Mouse (Mus musculus) CH12.LX (cell line): Measurements from ENCODE around the gene Ttll11.

ENCODE experiments used
- CHD2 ChIP-seq: IDR thresholded peaks from 2 replicates; pipeline ENCODE4 v1.6.1; 2011; ENCODE audit warnings: low read length, improper control_type of control experiment
- CTCF ChIP-seq, 2 experiments: IDR thresholded peaks in 1 of 2; conservative IDR thresholded peaks in 1 of 2; 2 replicates each; pipeline ENCODE4 v1.5.1; 2011 to 2012; ENCODE audit warnings: low read depth in 2 of 2, low read length in 2 of 2, improper control_type of control experiment in 1 of 2, inconsistent platforms in 1 of 2, mild to moderate bottlenecking in 1 of 2, moderate library complexity in 1 of 2
- ELF1 ChIP-seq: IDR thresholded peaks from 2 replicates; pipeline ENCODE4 v1.6.1; 2014; ENCODE audit warnings: low read depth, mild to moderate bottlenecking, inconsistent platforms, low read length, improper control_type of control experiment
- EP300 ChIP-seq: IDR thresholded peaks from 2 replicates; pipeline ENCODE4 v1.6.1; 2011; ENCODE audit warnings: low read length, improper control_type of control experiment
- HCFC1 ChIP-seq: IDR thresholded peaks from 2 replicates; pipeline ENCODE4 v1.6.1; 2012; ENCODE audit warnings: low read depth, mild to moderate bottlenecking, inconsistent platforms, low read length, improper control_type of control experiment
- JUN ChIP-seq: IDR thresholded peaks from 2 replicates; pipeline ENCODE4 v1.6.1; 2011; ENCODE audit warnings: low read depth, mild to moderate bottlenecking, low read length, improper control_type of control experiment, moderate library complexity; ENCODE audit not compliant: insufficient read depth
- KAT2A ChIP-seq: IDR thresholded peaks from 2 replicates; pipeline ENCODE4 v1.6.1; 2012; ENCODE audit warnings: low read length, improper control_type of control experiment, inconsistent platforms; ENCODE audit not compliant: insufficient replicate concordance
- MAFK ChIP-seq: IDR thresholded peaks from 2 replicates; pipeline ENCODE4 v1.6.1; 2011; ENCODE audit warnings: low read length, improper control_type of control experiment; ENCODE audit not compliant: insufficient replicate concordance
- POLR2A ChIP-seq: IDR thresholded peaks from 2 replicates; pipeline ENCODE4 v1.6.1; 2011; ENCODE audit warnings: low read depth, mild to moderate bottlenecking, improper control_type of control experiment, low read length
- RAD21 ChIP-seq: IDR thresholded peaks from 2 replicates; pipeline ENCODE4 v1.6.1; 2011; ENCODE audit warnings: low read depth, mild to moderate bottlenecking, low read length, improper control_type of control experiment, moderate library complexity
- SIN3A ChIP-seq: IDR thresholded peaks from 2 replicates; pipeline ENCODE4 v1.6.1; 2012; ENCODE audit warnings: low read length, improper control_type of control experiment, inconsistent platforms
- ZKSCAN1 ChIP-seq: IDR thresholded peaks from 2 replicates; pipeline ENCODE4 v1.6.1; 2012; ENCODE audit warnings: low read depth, inconsistent platforms, low read length, improper control_type of control experiment, borderline replicate concordance
- ZNF384 ChIP-seq: IDR thresholded peaks from 2 replicates; pipeline ENCODE4 v1.6.1; 2012; ENCODE audit warnings: low read depth, low read length, improper control_type of control experiment, inconsistent platforms

- no peak for TF ChIP-seq HCFC1
- TF ChIP-seq CTCF (conservative IDR thresholded peaks at IDR 0.05 in 1 of 2, IDR thresholded peaks at IDR 0.05 in 1 of 2; ENCODE audit: low read depth in 2 of 2, low read length in 2 of 2) = no peak
- no peak for TF ChIP-seq EP300
- no peak for TF ChIP-seq POLR2A
- no peak for TF ChIP-seq MAFK
- TF ChIP-seq SIN3A = no peak
- no peak for TF ChIP-seq ZKSCAN1
- no peak for TF ChIP-seq CHD2
- TF ChIP-seq JUN = no peak
- TF ChIP-seq ZNF384 = no peak
- TF ChIP-seq RAD21 = no peak
- no peak for TF ChIP-seq ELF1
- no peak for TF ChIP-seq KAT2A
These were observed 99.4 kb downstream of the Ttll11 start for GRCm38 (mm10) chr2:35880362-35880761.
